Mouse (Mus musculus): ENCODE measurements around the gene Unc45a.
A peak's percentile ranks its signal among the peaks of the same experiment; 100 is the strongest.

The Unc45a gene

GRCm38 (mm10) chr7:80340793-80341192, at the start of gene Unc45a:
Unc45a (minus strand) TSS chr7:80341005.
- peak; percentile 75 to 76 for DNase-seq

DNA sequence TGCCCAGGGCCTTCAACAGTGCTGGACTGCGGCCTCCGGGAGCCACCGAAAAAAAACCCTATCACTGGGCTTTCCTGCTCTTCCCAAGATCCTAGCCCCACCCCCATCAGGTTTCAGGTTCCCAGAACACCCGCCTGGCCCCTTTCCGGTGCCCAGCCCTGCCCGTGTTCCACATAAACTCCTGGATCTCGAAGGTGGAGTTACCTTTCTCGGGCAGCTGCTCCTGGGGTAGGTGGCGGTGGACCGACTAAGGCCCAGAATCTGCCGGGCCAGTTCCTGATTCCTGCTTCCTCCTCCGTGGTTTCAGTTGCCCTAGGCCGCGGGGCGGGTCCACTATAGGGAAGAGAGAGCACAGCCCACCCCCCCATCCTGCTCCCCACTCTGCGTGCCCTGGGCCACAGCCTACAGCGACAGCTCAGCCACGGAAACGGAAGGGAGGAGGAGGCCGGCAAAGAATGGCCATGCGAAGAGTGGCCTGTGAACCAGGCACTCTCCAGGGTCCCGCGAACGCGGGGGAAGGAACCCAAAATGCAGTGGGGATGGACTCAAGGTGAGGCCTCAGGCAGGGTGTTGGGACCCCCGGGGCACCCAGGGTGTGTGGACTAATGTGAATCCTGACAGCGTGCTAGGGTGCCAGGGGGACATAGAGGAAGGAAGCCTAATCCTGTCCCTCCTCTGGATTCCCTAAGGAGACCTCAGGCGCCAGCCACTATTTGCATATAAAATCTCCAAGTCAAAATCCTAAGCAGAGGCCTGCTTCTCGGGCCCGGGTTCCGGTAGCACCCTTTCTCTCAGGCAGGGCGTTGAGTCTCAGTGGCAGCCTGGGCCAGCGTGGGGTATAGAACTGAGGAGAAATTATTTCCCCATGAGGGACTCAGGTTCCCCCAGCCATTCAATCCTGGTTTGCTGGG, 47.1 kb upstream of the Unc45a start, which contains the start of gene Fes:
Gene Fes, minus strand, starts transcription at position 314 of the 911 bp plus-strand sequence.
- DNase-seq: peak in 1 of 2 experiments; percentile 33

GRCm38 (mm10) chr7:80387033-80387632, 46.3 kb upstream of the Unc45a start:
- peak in 1 of 2 experiments; percentile 19 for DNase-seq

GRCm38 (mm10) chr7:80386235-80386930, 45.6 kb upstream of the Unc45a start:
- peak; percentile 97 to 99 for DNase-seq

- DNase-seq: peak in 1 of 2 experiments; percentile 11
Observed at GRCm38 (mm10) chr7:80382919-80383318, 42.1 kb upstream of the Unc45a start.

GRCm38 (mm10) chr7:80379531-80379930, 38.7 kb upstream of the Unc45a start:
- DNase-seq: peak; percentile 68 to 75

DNA sequence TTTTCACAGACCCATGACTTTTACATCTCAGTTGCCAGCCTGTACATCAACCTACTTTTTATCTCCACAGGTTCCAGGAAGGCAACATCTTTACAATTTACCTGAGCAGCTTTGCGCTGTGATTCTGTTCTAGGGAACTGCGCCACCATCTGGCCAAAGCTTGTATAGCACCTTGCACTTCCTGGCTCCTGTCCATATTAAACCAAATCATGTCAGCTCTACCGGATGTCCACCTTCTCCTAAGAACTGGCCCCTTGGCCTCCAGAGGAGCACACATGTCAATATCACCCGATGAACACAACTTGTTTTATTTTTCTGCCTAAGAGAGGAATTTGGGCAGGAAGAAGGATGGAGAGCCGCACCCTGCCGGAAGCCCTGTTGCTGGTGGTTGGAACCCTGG, 36.7 kb upstream of the Unc45a start:
- DNase-seq: peak; percentile 76 to 86

GRCm38 (mm10) chr7:80376192-80376591, 35.4 kb upstream of the Unc45a start:
- peak in 1 of 2 experiments; percentile 28 for DNase-seq

- DNase-seq: no peak
Observed at GRCm38 (mm10) chr7:80375376-80376039, 34.7 kb upstream of the Unc45a start.

DNA sequence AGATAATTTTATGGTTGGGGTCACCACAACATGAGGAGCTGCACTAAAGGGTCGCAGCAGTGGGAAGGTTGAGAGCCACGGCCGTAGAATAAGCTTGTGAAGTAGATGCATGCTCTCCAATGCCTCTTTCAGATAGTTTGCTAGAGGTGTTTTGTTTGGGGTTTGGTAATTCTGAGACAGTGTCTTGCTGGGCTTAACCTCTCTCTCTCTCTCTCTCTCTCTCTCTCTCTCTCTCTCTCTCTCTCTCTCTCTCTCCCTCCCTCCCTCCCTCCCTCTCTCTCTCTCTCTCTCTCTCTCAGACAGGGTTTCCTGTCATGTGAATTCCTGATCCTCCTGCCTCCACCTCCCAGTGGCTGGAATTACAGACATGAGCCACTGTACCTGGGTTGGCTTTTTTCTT, 33.9 kb upstream of the Unc45a start:
- no peak for DNase-seq

DNA sequence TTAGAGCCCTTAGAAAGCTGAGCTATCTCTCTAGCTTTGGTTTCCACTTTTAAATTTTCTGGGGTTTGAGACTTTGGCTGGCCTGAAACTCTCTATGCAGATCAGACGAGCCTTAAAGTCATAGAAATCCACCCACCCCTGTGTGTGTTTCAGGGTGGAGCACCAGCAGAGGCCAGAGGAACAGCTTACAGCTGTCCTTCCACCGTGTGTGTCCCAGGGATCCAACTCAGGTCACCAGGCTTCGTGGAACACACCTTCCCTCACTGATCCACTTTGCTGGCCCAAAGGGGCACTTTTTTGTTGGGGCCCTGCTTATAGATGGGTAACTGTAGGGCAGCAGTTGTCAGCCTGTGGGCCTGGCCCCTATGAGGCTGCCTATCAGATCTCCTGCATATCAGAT, 33.5 kb upstream of the Unc45a start:
- no peak for DNase-seq

GRCm38 (mm10) chr7:80373850-80374249, 33.0 kb upstream of the Unc45a start:
- peak; percentile 61 for DNase-seq

- no peak for DNase-seq
Observed at GRCm38 (mm10) chr7:80373352-80373751, 32.5 kb upstream of the Unc45a start.

DNA sequence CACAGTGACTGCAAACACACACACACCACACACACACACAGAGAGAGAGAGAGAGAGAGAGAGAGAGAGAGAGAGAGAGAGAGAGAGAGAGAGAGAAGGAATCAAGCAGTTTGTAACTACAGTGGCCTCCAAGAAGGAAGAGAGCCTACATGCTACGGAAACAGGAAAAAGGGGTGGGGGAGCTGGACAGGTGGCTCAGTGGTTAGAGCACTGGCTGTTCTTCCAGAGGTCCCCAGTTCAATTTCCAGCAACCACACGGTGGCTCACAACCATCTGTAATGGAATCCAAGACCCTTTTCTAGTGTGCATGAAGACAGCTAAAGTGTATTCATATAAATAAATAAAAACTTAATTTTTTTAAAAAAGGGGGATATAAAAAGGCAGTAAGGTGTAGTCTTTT, 31.9 kb upstream of the Unc45a start:
- DNase-seq: no peak

DNA sequence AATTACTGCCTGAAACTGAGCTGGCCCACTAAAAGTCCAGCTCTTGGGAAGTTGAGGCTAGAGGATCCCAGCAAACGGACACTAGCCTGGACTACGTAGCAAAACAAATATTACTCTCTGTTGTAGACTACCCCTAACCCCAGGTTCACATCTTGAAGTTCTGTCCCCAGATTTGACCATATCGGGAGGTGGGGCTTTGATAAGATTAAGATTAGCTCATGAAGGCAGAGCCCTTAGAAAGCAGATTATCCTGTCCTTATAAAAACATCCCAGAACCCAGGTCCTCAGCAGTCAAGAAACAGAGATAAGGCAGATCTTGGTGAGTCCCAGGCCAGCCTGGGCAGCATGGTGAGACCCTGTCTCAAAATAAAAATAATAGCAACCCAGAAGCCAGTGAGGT, 31.4 kb upstream of the Unc45a start:
- no peak for DNase-seq

- peak; percentile 83 to 84 for DNase-seq
Observed at GRCm38 (mm10) chr7:80371041-80371751, 30.4 kb upstream of the Unc45a start, which contains the start of gene Man2a2. Man2a2 (minus strand) TSS chr7:80371375.

DNA sequence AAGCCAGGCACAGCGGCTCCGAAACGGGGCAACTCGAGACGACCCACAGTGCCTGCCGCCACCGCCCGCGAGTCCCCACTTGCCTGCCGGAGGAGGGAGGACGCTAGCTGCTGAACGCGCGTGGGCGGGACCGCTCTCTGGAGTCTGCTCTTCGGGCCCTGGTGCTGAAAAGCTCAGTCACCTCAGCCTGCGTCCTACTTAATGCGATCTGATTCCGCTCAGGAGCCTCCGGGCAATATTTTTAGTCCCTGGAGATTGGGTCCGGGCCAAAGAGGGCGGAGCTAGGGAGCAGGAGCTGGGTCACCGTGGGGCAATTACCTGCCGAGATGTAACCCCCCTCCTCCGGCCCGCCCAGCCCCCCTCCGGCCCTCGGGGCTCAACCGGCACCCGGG, 29.8 kb upstream of the Unc45a start:
- peak; percentile 85 to 89 for DNase-seq

DNA sequence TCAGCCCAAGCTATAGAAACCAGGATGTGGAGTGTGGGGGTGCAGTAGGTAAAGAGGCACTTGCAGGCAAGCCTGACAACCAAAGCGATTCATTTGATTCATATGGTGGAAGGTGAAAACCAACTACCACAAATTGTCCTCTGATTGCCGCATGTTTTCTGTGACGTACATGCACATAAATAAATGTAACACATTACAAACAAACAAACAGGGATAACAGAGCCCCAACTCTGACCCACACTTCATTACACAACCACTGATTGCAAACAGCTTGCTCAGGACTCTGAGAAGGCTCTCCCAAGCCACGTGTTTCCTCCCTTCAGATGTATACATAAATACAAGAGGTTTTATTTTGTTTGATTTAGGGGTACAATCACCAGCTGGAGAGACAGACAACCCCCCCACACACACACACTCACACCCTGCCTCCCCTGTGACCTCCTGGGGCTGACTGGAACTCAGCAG, 29.2 kb upstream of the Unc45a start:
- DNase-seq: no peak

- DNase-seq: peak in 1 of 2 experiments; percentile 39
Observed at GRCm38 (mm10) chr7:80369461-80369860, 28.7 kb upstream of the Unc45a start.

DNA sequence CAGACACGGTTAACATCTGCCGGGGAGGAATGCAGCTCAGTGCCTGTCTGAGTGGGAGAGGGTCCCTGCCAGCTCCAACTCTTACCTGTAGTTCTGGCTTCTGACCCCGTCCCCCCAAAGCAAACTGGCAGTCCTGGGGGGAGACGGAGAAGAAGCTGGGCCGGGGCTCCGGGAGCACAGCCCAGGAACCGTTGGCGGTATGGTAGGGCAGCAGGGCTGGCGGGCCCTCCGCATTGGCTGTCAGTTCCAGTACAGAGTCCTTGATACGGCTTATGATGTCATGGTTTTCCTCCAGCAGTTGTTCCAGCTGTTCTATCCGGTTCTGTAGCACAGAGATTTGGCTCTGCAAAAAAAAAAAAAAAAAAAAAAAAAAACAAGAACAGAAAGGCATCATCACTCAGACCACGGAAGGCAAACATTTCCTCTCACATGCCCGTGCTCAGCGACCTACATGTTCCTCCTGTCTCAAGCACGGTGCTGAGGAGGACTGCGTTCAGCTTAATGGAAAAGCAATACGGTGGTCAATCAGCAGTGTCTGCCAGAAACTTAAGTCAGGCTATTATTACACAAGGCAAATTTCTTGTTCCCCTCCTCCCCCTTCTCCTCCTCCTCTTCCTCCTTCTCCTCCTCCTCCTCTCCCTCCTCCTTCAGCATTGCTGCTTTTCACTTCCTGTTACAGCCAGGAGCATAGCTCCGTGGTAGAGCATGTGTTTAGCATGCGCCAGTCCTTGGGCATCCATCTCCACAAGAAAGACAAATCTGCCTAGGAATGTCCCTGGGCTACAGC, 28.0 kb upstream of the Unc45a start:
- DNase-seq: no peak

- no peak for DNase-seq
Observed at GRCm38 (mm10) chr7:80368009-80368408, 27.2 kb upstream of the Unc45a start.
